Comparison of ENCODE assay signal across 31 mouse cellular contexts in the genomic region with DNA sequence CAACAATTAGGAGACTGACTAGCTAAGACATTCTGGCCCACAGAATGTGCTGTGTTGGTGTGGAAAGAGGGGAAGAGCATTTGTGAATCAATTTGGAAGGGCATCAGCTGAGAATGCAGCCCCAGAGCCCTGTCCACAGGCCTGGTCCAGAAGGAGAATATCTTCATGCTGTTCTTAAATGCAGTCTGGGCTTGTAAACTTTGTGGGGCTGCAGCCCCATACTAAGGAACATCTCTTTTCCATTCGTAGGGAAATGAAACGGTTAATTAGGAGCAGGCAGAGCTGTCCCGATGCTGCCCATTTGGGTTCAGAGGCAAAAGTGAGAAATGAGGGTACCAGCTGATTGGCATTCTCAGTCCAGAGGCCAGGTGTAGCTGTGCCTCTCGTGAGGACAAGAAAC.
"Had no signal": no experiment of that assay in that cellular context is flagged by ENCODE, and none has a peak within 500 bp of the region (broad histone marks: within the 10 kb centered on the region; RNA-seq: fewer than 3 reads in every experiment).

No protein-coding gene starts in this region.

- H3K9me3 ChIP-seq: limb, embryonic 10.5 days; limb, embryonic 15.5 days; liver, embryonic 12.5 days; liver, embryonic 13.5 days; liver, embryonic 15.5 days; lung, embryonic 15.5 days; midbrain, embryonic 10.5 days; midbrain, embryonic 15.5 days; neural tube, embryonic 12.5 days had no signal

- DNase-seq: left cerebral cortex, postnatal 4 days; liver; liver, embryonic 13.5 days; liver, postnatal 0 days; lung, adult 18-20 months; lung, adult 2 months; lung, embryonic 14.5 days; lung, postnatal 10 days; lung, postnatal 14 days; lung, postnatal 36 days; lung, postnatal 4 days; midbrain, embryonic 14.5 days had no signal

- ATAC-seq: liver, embryonic 12.5 days; liver, postnatal 0 days; lung, postnatal 0 days; midbrain, embryonic 13.5 days; midbrain, embryonic 15.5 days had no signal

- H3K4me2 ChIP-seq: limb, embryonic 12.5 days; limb, embryonic 13.5 days; limb, embryonic 15.5 days; liver, embryonic 11.5 days; liver, embryonic 12.5 days; liver, embryonic 13.5 days; liver, embryonic 15.5 days; lung, embryonic 14.5 days; lung, embryonic 15.5 days; midbrain, embryonic 12.5 days; midbrain, embryonic 13.5 days; midbrain, embryonic 15.5 days; neural tube, embryonic 12.5 days had no signal

- H3K4me3 ChIP-seq: left cerebral cortex, adult 2 months; limb, embryonic 10.5 days; limb, embryonic 12.5 days; limb, embryonic 13.5 days; limb, embryonic 15.5 days; liver, embryonic 12.5 days; liver, embryonic 13.5 days; liver, embryonic 15.5 days; lung, embryonic 15.5 days; megakaryocyte, embryonic 14.5 days; midbrain, embryonic 10.5 days; midbrain, embryonic 12.5 days; midbrain, embryonic 13.5 days; midbrain, embryonic 15.5 days; myocyte; neural tube, embryonic 12.5 days had no signal

- H3K36me3 ChIP-seq: limb, embryonic 10.5 days; limb, embryonic 12.5 days; limb, embryonic 13.5 days; limb, embryonic 15.5 days; liver, embryonic 12.5 days; liver, embryonic 13.5 days; liver, embryonic 15.5 days; lung, embryonic 15.5 days; midbrain, embryonic 10.5 days; midbrain, embryonic 12.5 days; midbrain, embryonic 13.5 days; midbrain, embryonic 15.5 days; neural tube, embryonic 12.5 days had no signal

- H3K27ac ChIP-seq: left cerebral cortex, adult 2 months; limb, embryonic 10.5 days; limb, embryonic 12.5 days; limb, embryonic 13.5 days; limb, embryonic 15.5 days; liver, embryonic 12.5 days; liver, embryonic 13.5 days; liver, embryonic 14.5 days; liver, embryonic 15.5 days; lung, embryonic 15.5 days; macrophage; midbrain, embryonic 10.5 days; midbrain, embryonic 12.5 days; midbrain, embryonic 13.5 days; midbrain, embryonic 15.5 days; neural tube, embryonic 12.5 days had no signal

- H3K4me1 ChIP-seq: limb, embryonic 15.5 days; liver, embryonic 12.5 days; liver, embryonic 13.5 days; liver, embryonic 15.5 days; lung, embryonic 15.5 days; megakaryocyte, embryonic 14.5 days; midbrain, embryonic 10.5 days; midbrain, embryonic 12.5 days; midbrain, embryonic 13.5 days; midbrain, embryonic 15.5 days; neural tube, embryonic 12.5 days had no signal

- H3K27me3 ChIP-seq: limb, embryonic 12.5 days; liver, embryonic 12.5 days; liver, embryonic 13.5 days; liver, embryonic 15.5 days; megakaryocyte, embryonic 14.5 days; midbrain, embryonic 12.5 days; midbrain, embryonic 13.5 days; midbrain, embryonic 15.5 days; neural tube, embryonic 12.5 days had no signal

- H3K9ac ChIP-seq: limb, embryonic 12.5 days; limb, embryonic 13.5 days; limb, embryonic 15.5 days; liver, embryonic 12.5 days; liver, embryonic 13.5 days; liver, embryonic 14.5 days; liver, embryonic 15.5 days; liver, postnatal 0 days; lung, embryonic 14.5 days; lung, embryonic 15.5 days; midbrain, embryonic 12.5 days; midbrain, embryonic 13.5 days; midbrain, embryonic 15.5 days; neural tube, embryonic 12.5 days had no signal
